Mouse (Mus musculus): Measurements from ENCODE around the gene Psmg3. TPM values are rescaled to one million over a fixed set of nuclear protein-coding genes. Genes with fewer than 3 reads are reported as not detected.

Gene Psmg3
- polyA plus RNA-seq, 1 experiment from 2014 or later = 72.7 TPM

DNA sequence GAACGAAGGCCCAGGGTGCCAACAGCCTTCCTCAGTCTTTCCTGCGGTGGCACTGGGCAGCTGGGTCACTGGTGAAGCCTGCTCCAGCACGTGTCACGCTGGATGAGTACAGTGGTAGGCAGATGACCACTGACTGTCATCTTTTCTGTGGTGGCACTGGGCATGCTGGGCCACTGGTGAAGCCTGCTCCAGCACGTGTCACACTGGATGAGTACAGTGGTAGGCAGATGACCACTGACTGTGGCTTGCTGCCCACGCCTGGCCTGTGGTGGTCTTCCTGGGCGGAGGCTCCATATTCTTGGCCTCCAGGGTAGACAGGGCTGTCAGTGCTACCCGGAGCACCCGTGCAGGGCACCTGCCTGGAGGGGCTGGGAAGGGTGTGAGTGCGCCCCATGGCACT lies 24.8 kb downstream of the Psmg3 start:
- Histone ChIP-seq H3K4me3 (ENCODE audit: low read depth, low read length) (no peak overlapping the region), H3K4me1 (ENCODE audit: control insufficient read depth, insufficient read depth, low read length) (peaks cover 24% of the 10 kb centered on the region), H3K4me2 (replicated peaks; ENCODE audit: low read depth, low read length) (no peak overlapping the region), H3K9me3 (ENCODE audit: control insufficient read depth, low read depth, low read length) (no peaks in the 10 kb centered on the region), H3K27ac (ENCODE audit: low read length) (no peak overlapping the region), H3K36me3 (ENCODE audit: control insufficient read depth, insufficient read depth, low read length) (peaks cover 13% of the 10 kb centered on the region), H3K27me3 (ENCODE audit: control insufficient read depth, insufficient read depth, low read length) (no peaks in the 10 kb centered on the region), H3K9ac (replicated peaks; ENCODE audit: low read depth, low read length) (no peak overlapping the region)
- ATAC-seq (ENCODE audit: insufficient number of reproducible peaks, insufficient read depth, low FRiP score, low read depth) = no peak
- 91% methylated on average over 10 of the region's 10 CpGs for WGBS

DNA sequence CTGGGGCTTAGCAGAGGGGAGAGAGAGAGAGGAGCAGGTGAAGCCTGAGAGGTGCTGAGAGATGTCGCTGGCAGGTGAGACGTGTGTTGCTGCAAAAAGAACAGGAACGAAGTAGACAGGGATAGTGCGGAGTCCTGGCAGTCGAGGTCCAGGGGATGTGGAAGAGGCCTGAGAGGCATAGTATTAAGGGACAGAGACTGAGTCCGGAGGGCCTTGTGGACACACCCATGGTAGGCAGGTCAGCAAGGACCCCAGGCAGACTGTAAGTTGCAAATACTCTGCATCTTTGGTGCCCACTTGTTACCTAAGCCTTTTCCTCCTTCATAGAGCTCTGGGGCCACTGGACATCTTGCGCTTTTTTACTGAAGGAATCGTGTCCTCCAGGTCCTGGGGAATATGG lies 25.5 kb downstream of the Psmg3 start:
- no peak for ATAC-seq (ENCODE audit: insufficient number of reproducible peaks, insufficient read depth, low FRiP score, low read depth)
- H3K27me3 ChIP-seq (ENCODE audit: control insufficient read depth, insufficient read depth, low read length) = no peaks in the 10 kb centered on the region
- H3K36me3 ChIP-seq (ENCODE audit: control insufficient read depth, insufficient read depth, low read length) = peaks cover 13% of the 10 kb centered on the region
- no peak overlapping the region for H3K4me3 ChIP-seq (ENCODE audit: low read depth, low read length)
- WGBS = 91% methylated on average over 8 of the region's 8 CpGs
- H3K9me3 ChIP-seq (ENCODE audit: control insufficient read depth, low read depth, low read length) = no peaks in the 10 kb centered on the region
- H3K4me1 ChIP-seq (ENCODE audit: control insufficient read depth, insufficient read depth, low read length) = peaks cover 30% of the 10 kb centered on the region
- H3K27ac ChIP-seq (ENCODE audit: low read length) = no peak overlapping the region
- no peak overlapping the region for H3K9ac ChIP-seq (replicated peaks; ENCODE audit: low read depth, low read length)
- no peak overlapping the region for H3K4me2 ChIP-seq (replicated peaks; ENCODE audit: low read depth, low read length)

DNA sequence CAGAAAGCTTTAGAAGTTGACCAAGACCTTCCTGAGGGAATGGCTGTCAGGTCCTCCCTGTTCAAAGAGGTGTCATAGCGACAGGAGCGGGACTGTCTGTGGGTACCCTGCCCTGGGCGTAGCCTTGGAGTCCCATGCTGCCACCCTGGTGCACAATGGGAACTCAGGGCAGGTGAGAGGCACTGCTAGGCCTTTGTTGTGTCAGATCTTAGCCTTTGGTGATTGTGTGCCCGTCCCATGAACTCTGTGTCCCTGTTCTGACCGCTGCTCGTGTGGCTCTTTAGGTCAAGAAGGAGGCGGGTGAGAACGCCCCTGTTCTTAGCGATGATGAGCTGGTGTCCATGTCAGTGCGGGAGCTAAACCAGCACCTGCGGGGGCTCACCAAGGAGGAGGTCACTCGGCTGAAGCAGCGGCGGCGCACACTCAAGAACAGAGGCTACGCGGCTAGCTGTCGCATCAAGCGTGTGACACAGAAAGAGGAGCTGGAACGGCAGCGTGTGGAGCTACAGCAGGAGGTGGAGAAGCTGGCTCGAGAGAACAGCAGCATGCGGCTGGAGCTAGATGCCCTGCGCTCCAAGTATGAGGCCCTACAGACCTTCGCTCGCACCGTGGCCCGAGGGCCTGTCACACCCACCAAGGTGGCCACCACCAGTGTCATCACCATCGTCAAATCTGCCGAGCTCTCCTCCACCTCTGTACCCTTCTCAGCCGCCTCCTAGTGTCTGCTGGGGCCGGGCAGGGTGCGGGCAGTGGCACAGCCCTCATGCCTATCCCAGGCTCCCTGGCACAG lies 26.7 kb downstream of the Psmg3 start:
- Histone ChIP-seq H3K36me3 (ENCODE audit: control insufficient read depth, insufficient read depth, low read length) (peaks cover 13% of the 10 kb centered on the region), H3K9me3 (ENCODE audit: control insufficient read depth, low read depth, low read length) (no peaks in the 10 kb centered on the region), H3K9ac (replicated peaks; ENCODE audit: low read depth, low read length) (no peak overlapping the region), H3K4me3 (ENCODE audit: low read depth, low read length) (no peak overlapping the region), H3K4me2 (replicated peaks; ENCODE audit: low read depth, low read length) (no peak overlapping the region), H3K4me1 (ENCODE audit: control insufficient read depth, insufficient read depth, low read length) (peaks cover 31% of the 10 kb centered on the region), H3K27ac (ENCODE audit: low read length) (no peak overlapping the region), H3K27me3 (ENCODE audit: control insufficient read depth, insufficient read depth, low read length) (no peaks in the 10 kb centered on the region)
- WGBS = 94% methylated on average over 33 of the region's 33 CpGs
- no peak for ATAC-seq (ENCODE audit: insufficient number of reproducible peaks, insufficient read depth, low FRiP score, low read depth)

DNA sequence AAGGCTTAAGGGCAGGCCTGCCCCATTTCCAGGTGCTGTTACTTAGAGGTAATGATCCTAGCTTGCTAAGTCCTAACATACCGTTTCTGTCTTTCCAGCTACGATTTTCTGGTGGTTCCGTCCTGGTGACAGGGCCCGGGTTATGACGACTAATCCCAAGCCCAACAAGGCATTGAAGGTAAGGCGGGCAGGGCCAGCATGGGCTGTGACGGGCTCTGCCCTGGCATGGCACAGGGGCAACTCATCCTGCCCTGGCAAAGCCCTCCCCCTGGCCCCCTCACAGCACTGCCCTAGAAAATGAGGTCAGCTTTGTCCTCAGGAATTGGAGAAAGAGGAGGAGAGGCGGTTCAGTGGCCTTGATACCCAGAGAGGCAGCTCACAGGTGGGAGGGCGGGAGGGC lies 27.6 kb downstream of the Psmg3 start:
- 89% methylated on average over 9 of the region's 9 CpGs for WGBS
- no peak overlapping the region for H3K4me2 ChIP-seq (replicated peaks; ENCODE audit: low read depth, low read length)
- no peak overlapping the region for H3K27ac ChIP-seq (ENCODE audit: low read length)
- H3K27me3 ChIP-seq (ENCODE audit: control insufficient read depth, insufficient read depth, low read length) = no peaks in the 10 kb centered on the region
- no peak overlapping the region for H3K4me3 ChIP-seq (ENCODE audit: low read depth, low read length)
- no peaks in the 10 kb centered on the region for H3K9me3 ChIP-seq (ENCODE audit: control insufficient read depth, low read depth, low read length)
- H3K36me3 ChIP-seq (ENCODE audit: control insufficient read depth, insufficient read depth, low read length) = peaks cover 13% of the 10 kb centered on the region
- H3K9ac ChIP-seq (replicated peaks; ENCODE audit: low read depth, low read length) = no peak overlapping the region
- peaks cover 32% of the 10 kb centered on the region for H3K4me1 ChIP-seq (ENCODE audit: control insufficient read depth, insufficient read depth, low read length)
- no peak for ATAC-seq (ENCODE audit: insufficient number of reproducible peaks, insufficient read depth, low FRiP score, low read depth)

DNA sequence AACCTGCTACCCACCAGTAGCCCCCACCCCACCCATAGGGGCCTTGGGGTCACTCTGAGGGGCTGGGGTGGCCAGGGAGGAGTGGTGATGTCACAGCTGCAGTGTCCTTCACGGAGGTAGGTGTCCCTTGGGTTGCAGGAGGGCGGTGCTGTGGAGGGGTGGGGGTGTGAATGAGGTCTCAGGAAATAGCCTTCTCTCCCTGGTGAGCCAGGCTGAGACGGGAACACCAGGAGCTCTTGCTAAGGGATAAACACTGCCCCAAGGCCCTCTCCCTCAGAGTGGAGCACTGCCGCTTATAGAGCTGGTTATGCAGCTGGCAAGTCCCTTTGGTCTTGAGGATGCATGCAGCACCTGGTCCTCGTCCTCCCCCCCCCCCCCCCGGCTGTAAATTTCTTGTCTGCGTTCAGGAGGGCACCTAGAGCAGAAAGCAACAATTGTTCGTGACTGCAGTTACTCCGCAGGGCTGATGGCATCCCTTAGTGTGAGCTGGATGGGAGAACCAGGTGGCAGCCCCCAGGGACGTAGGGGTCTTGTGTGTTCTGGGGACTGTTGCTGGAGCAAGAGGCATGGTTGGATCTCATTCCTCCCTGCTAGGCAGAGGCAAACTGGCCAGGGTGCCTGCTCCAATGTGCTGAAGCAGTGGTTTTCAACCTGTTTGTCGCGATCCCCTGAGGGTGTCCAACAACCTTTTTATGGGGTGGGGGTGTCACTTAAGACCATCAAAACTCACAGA lies 28.4 kb downstream of the Psmg3 start:
- Histone ChIP-seq H3K27ac (ENCODE audit: low read length) (peak overlapping the region; percentile 27; the same call in 1 of the 2 replicates), H3K4me1 (ENCODE audit: control insufficient read depth, insufficient read depth, low read length) (peaks cover 33% of the 10 kb centered on the region), H3K4me2 (replicated peaks; ENCODE audit: low read depth, low read length) (0 out of 2 replicates have a peak overlapping the region, but pooled peaks have one; percentile 10), H3K9me3 (ENCODE audit: control insufficient read depth, low read depth, low read length) (no peaks in the 10 kb centered on the region), H3K4me3 (ENCODE audit: low read depth, low read length) (no peak overlapping the region), H3K27me3 (ENCODE audit: control insufficient read depth, insufficient read depth, low read length) (no peaks in the 10 kb centered on the region), H3K9ac (replicated peaks; ENCODE audit: low read depth, low read length) (no peak overlapping the region), H3K36me3 (ENCODE audit: control insufficient read depth, insufficient read depth, low read length) (peaks cover 13% of the 10 kb centered on the region)
- 35% methylated on average over 12 of the region's 12 CpGs for WGBS
- no peak; the same call in 1 of the 2 replicates for ATAC-seq (ENCODE audit: insufficient number of reproducible peaks, insufficient read depth, low FRiP score, low read depth)

DNA sequence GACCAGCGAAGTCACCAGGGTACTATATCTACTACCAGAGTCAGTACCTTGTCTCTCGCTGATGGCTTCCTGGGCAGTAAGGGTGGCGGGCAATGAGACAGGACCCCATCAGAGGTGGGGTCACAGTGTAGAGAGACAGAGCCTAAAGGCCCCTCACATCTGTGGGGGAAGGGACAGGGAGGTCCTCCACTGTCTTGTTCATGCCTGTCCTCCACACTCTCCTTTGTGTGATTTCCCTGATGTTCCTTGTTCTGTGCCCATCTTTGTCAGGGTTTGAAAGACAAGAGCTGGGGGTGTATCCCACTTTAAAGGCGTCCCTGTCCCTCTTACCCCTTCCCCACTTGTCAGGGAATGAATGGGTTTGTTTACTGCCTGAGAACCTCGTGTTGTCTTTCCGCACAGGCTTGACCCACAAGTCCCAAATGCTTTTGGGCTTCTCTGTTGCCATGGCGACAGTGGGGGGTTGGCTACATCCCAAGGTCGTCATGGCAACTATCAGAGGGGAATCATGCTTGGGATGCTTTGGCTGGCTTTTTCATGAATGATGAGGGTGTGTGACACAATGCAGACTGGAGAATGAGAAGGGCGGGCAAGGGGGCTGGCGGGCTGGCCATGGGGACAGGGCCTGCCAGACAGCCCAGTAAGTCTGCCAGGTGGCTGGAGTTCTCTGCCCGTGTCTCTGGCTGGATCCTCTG lies 29.1 kb downstream of the Psmg3 start:
- no peaks in the 10 kb centered on the region for H3K9me3 ChIP-seq (ENCODE audit: control insufficient read depth, low read depth, low read length)
- H3K4me3 ChIP-seq (ENCODE audit: low read depth, low read length) = no peak overlapping the region
- peak; percentile 16; the same call in 1 of the 2 replicates for ATAC-seq (ENCODE audit: insufficient number of reproducible peaks, insufficient read depth, low FRiP score, low read depth)
- H3K36me3 ChIP-seq (ENCODE audit: control insufficient read depth, insufficient read depth, low read length) = peaks cover 13% of the 10 kb centered on the region
- H3K27ac ChIP-seq (ENCODE audit: low read length) = peak overlapping the region; percentile 29
- WGBS = 29% methylated on average over 11 of the region's 11 CpGs
- H3K4me1 ChIP-seq (ENCODE audit: control insufficient read depth, insufficient read depth, low read length) = peaks cover 40% of the 10 kb centered on the region
- no peaks in the 10 kb centered on the region for H3K27me3 ChIP-seq (ENCODE audit: control insufficient read depth, insufficient read depth, low read length)
- H3K9ac ChIP-seq (replicated peaks; ENCODE audit: low read depth, low read length) = peak overlapping the region; percentile 14; the same call in 1 of the 2 replicates
- H3K4me2 ChIP-seq (replicated peaks; ENCODE audit: low read depth, low read length) = peak overlapping the region; percentile 24

DNA sequence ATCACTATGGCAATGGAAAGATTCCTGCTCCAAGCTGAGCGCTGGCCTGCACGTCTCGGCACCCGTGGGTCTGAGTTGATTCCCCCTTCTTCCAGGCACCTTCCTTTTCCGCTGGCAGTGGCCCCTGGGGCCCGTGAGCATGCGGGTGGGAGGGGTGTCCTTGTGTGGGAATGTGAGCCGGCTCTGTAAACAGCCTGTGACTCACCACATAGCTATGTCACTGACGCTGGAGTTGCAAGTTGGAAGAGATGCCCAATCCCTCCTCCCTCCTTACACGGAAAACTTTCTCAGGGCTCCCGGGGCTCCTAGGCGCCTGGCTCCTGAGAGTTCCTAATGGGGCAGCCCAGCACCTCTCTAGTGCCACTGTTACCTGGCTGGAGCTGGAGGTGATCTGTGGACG lies 29.8 kb downstream of the Psmg3 start:
- 5% methylated on average over 13 of the region's 13 CpGs for WGBS
- no peak overlapping the region for H3K4me3 ChIP-seq (ENCODE audit: low read depth, low read length)
- peak overlapping the region; percentile 29 for H3K27ac ChIP-seq (ENCODE audit: low read length)
- peak overlapping the region; percentile 24 for H3K4me2 ChIP-seq (replicated peaks; ENCODE audit: low read depth, low read length)
- no peak overlapping the region for H3K9ac ChIP-seq (replicated peaks; ENCODE audit: low read depth, low read length)
- no peaks in the 10 kb centered on the region for H3K27me3 ChIP-seq (ENCODE audit: control insufficient read depth, insufficient read depth, low read length)
- no peaks in the 10 kb centered on the region for H3K9me3 ChIP-seq (ENCODE audit: control insufficient read depth, low read depth, low read length)
- peaks cover 47% of the 10 kb centered on the region for H3K4me1 ChIP-seq (ENCODE audit: control insufficient read depth, insufficient read depth, low read length)
- ATAC-seq (ENCODE audit: insufficient number of reproducible peaks, insufficient read depth, low FRiP score, low read depth) = peak; percentile 74
- H3K36me3 ChIP-seq (ENCODE audit: control insufficient read depth, insufficient read depth, low read length) = peaks cover 13% of the 10 kb centered on the region

DNA sequence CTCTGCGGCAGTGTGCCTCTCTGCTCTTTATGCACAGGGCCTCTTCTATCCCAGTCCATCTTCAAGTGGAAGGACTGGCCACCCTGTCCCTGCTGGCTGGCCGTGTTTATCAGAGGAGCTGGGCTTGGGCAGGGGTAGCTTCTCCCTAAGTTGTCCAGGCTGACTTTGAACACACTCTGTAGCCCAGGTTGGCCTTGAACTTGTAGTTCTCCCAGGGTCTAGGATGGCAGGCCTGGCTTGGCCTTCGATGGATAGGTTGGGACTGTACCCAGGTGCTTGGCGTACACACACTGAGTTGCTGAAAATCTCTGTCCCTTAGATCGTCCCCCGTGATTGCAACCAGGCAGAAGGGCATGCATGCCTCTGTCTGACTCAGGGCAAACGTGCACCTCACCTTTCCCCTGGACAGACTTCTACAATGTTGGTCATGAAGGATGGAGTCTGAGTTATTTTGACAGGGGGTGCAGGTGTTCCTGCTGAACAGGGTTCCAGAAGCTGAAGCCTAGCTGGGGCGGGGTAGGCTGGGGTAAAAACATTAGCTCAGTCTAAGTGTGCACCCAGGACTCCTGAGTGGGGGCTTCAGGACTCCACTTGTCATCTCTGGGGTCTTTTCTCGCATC lies 30.6 kb downstream of the Psmg3 start:
- WGBS = 60% methylated on average over 9 of the region's 9 CpGs
- ATAC-seq (ENCODE audit: insufficient number of reproducible peaks, insufficient read depth, low FRiP score, low read depth) = no peak
- Histone ChIP-seq H3K36me3 (ENCODE audit: control insufficient read depth, insufficient read depth, low read length) (peaks cover 13% of the 10 kb centered on the region), H3K27ac (ENCODE audit: low read length) (peak overlapping the region; percentile 29), H3K4me1 (ENCODE audit: control insufficient read depth, insufficient read depth, low read length) (peaks cover 48% of the 10 kb centered on the region), H3K9ac (replicated peaks; ENCODE audit: low read depth, low read length) (no peak overlapping the region), H3K4me3 (ENCODE audit: low read depth, low read length) (no peak overlapping the region), H3K27me3 (ENCODE audit: control insufficient read depth, insufficient read depth, low read length) (no peaks in the 10 kb centered on the region), H3K9me3 (ENCODE audit: control insufficient read depth, low read depth, low read length) (no peaks in the 10 kb centered on the region), H3K4me2 (replicated peaks; ENCODE audit: low read depth, low read length) (peak overlapping the region; percentile 24; the same call in 1 of the 2 replicates)
